Mouse (Mus musculus) forebrain, postnatal 0 days (tissue): ENCODE measurements around the gene Bco1. TPM values are rescaled to one million over a fixed set of nuclear protein-coding genes. Genes with fewer than 3 reads are reported as not detected.

Experiments used
- ATAC-seq: fragments of 200-750 bp; cut with Nextera tagmentation; 2 replicates; pipeline ENCODE4 v1.8.0; 2017; ENCODE audit warnings: mild to moderate bottlenecking, moderate library complexity
- DNase-seq: peaks from one replicate; pipeline ENCODE4 v3.0.0-alpha.2; 2015
- H3K27ac ChIP-seq: fragments of 300-500 bp; sonication (generic); 2 replicates; pipeline ENCODE4 v1.5.1; 2014; ENCODE audit warnings: low read depth, mild to moderate bottlenecking, antibody characterized with exemption, low read length, moderate library complexity, mixed read lengths
- H3K27me3 ChIP-seq: fragments of 300-500 bp; sonication (generic); 2 replicates; pipeline ENCODE4 v1.6.1; 2014; ENCODE audit warnings: mild to moderate bottlenecking, low read length, mixed read lengths; ENCODE audit not compliant: insufficient read depth
- H3K36me3 ChIP-seq: fragments of 300-500 bp; sonication (generic); 2 replicates; pipeline ENCODE4 v1.6.1; 2014; ENCODE audit warnings: mild to moderate bottlenecking, moderate library complexity; ENCODE audit not compliant: insufficient read depth
- H3K4me1 ChIP-seq: fragments of 300-500 bp; sonication (generic); 2 replicates; pipeline ENCODE4 v1.6.1; 2014; ENCODE audit warnings: antibody characterized with exemption; ENCODE audit not compliant: insufficient read depth
- H3K4me2 ChIP-seq: fragments of 300-500 bp; sonication (generic); 2 replicates; pipeline ENCODE4 v1.6.1; 2014; ENCODE audit warnings: low read depth, mild to moderate bottlenecking, moderate library complexity
- H3K4me3 ChIP-seq: fragments of 300-500 bp; sonication (generic); 2 replicates; pipeline ENCODE4 v1.5.1; 2014; ENCODE audit warnings: low read depth, low read length, mixed read lengths
- H3K9ac ChIP-seq: fragments of 300-500 bp; sonication (generic); 2 replicates; pipeline ENCODE4 v1.6.1; 2014; ENCODE audit warnings: mild to moderate bottlenecking
- H3K9me3 ChIP-seq: fragments of 300-500 bp; sonication (generic); 2 replicates; pipeline ENCODE4 v1.6.1; 2016; ENCODE audit warnings: low read length
- CTCF ChIP-seq: sonication (generic); IDR thresholded peaks from 2 replicates; pipeline ENCODE4 v1.5.1; 2016; ENCODE audit warnings: antibody characterized with exemption, control low read depth, low read depth
- WGBS: fragments of 180-500 bp; shearing (Covaris S2); extraction: QIAGEN DNeasy Blood & Tissue Kit; methylation state at CpG from one replicate; pipeline ENCODE4 v1.1.7; 2014; 5-methylcytosine and 5-hydroxymethylcytosine counted together
- polyA plus RNA-seq: library from polyadenylated mRNA; unstranded; fragments of >200 nt; fragmentation: Nextera tagmentation; extraction: Ambion mirVana; gene quantifications from 2 replicates; pipeline ENCODE4 v1.2.1, GENCODE M21; 2015
- total RNA-seq: library from RNA; depleted of rRNA; stranded (reverse); fragments of >200 nt; gene quantifications from 2 replicates; pipeline ENCODE4 v1.2.3, GENCODE M21; 2014

The Bco1 gene
- total and polyA plus RNA-seq, 2 experiments from 2014 or later = 0.31 TPM; not detected in 1

DNA sequence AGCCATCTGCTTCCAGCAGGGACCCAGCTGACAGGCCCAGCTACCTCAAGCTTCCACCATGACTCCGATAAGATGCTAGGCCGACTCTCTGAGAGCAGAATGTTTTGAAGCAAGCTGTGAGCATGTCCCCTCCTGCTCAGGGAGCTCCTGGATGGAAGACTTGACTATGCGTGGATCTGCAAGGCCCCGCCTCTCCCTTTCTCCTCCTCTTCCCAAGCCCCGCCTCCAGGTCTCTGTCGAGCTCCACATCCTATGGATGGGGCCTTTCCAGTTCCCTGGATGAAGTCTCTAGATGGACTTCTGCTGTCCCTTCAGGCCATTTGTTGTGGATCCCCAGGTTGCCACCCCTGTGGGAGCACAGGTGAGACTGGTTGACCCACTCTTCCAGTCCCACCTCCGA, 36.6 kb upstream of the Bco1 start:
- ATAC-seq = no peak
- 65% methylated on average over 7 of the region's 7 CpGs for WGBS

DNA sequence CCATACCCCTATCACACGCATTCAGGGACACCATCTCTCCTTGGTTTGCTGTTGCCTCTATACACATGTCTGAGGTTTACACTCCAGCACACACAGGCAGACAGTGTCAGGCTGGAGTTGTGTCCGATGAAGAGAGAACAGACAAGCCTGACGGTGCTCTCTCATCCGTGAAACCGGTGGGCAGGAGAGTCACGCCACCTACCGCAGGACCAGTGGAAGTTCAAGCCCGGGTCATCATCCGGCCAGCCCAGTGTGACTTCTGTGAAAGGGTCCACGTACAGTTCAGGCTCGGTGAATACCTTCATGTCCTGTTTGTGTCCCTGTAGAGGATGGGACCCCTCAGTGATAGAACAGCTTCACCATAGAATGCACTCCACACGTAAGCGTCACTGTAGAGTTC, 35.3 kb upstream of the Bco1 start:
- Histone ChIP-seq H3K4me1 (no peaks in the 10 kb centered on the region; the same call in 1 of the 2 replicates), H3K27me3 (no peaks in the 10 kb centered on the region), H3K9me3 (no peaks in the 10 kb centered on the region), H3K4me3 (no peak overlapping the region), H3K36me3 (no peaks in the 10 kb centered on the region), H3K27ac (no peak overlapping the region), H3K4me2 (no peak overlapping the region), H3K9ac (no peak overlapping the region)
- no peak for ATAC-seq
- DNase-seq = no peak
- 84% methylated on average over 13 of the region's 13 CpGs for WGBS
- TF ChIP-seq CTCF = no peak

More for the DNA sequence above, 36.6 kb upstream of the Bco1 start:
- no peaks in the 10 kb centered on the region for H3K36me3 ChIP-seq
- H3K9me3 ChIP-seq = no peaks in the 10 kb centered on the region
- H3K27ac ChIP-seq = no peak overlapping the region
- no peaks in the 10 kb centered on the region for H3K27me3 ChIP-seq
- no peaks in the 10 kb centered on the region; the same call in 1 of the 2 replicates for H3K4me1 ChIP-seq
- no peak overlapping the region for H3K9ac ChIP-seq
- TF ChIP-seq CTCF = no peak
- DNase-seq = no peak
- H3K4me3 ChIP-seq = no peak overlapping the region
- no peak overlapping the region for H3K4me2 ChIP-seq

DNA sequence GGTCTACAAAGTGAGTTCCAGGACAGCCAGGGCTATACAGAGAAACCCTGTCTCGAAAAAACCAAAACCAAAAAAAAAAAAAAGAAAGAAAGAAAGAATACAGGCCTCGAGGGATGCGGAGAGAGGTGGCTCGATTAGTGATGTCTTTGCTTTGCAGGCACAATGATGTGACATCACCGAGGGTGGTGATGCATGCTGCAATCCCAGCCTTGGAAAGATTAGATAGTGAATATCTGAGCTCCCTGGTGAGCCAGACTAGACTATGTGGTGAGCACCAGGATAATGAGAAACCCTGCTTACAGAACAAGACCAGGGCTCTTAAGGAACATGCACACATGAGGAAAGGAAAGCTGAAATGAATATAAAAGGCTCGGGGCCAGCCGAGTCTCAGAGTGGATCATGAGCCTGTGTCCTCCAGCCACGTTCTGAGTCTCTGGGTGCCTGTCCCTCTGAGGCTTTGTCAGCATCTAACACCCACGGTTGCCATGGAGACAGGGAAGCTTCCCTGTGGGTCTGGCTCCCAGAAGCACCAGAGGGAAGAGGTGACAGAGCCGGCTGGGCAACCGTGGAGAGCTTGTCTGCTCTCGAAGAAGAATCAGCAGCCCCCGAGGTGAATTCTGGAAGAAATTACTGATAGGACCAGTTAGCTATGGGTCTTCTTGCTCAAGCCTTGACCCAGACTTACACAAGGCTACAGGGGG, 34.3 kb upstream of the Bco1 start:
- Histone ChIP-seq H3K4me1 (no peaks in the 10 kb centered on the region; the same call in 1 of the 2 replicates), H3K4me2 (no peak overlapping the region), H3K9me3 (no peaks in the 10 kb centered on the region), H3K27ac (no peak overlapping the region), H3K36me3 (no peaks in the 10 kb centered on the region), H3K4me3 (no peak overlapping the region), H3K27me3 (no peaks in the 10 kb centered on the region), H3K9ac (no peak overlapping the region)
- ATAC-seq = peak; percentile 63
- WGBS = 59% methylated on average over 13 of the region's 13 CpGs
- DNase-seq = peak; percentile 51
- no peak for TF ChIP-seq CTCF

DNA sequence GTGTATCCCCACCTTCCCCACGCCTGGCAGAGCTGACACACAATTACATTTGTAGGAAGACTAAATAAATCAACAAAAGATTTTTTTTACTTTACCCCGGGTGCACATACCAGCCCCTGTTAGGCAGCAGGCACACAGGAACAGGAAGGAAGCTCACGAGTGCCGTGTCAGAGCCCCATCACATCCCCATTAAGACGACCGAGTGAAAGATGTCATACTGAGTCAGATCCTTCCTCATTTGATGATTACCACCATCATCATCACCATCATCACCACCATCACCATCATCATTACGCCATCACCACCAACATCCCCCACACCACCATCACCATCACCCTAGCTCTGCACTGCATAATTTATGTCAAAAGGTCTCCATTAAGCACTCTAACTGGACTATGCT, 28.7 kb upstream of the Bco1 start:
- Histone ChIP-seq H3K4me2 (no peak overlapping the region), H3K36me3 (no peaks in the 10 kb centered on the region), H3K27ac (no peak overlapping the region), H3K4me3 (no peak overlapping the region), H3K9me3 (no peaks in the 10 kb centered on the region), H3K9ac (no peak overlapping the region), H3K4me1 (no peaks in the 10 kb centered on the region), H3K27me3 (no peaks in the 10 kb centered on the region)
- TF ChIP-seq CTCF = no peak
- ATAC-seq = no peak
- 86% methylated on average over 7 of the region's 7 CpGs for WGBS
- DNase-seq = no peak

DNA sequence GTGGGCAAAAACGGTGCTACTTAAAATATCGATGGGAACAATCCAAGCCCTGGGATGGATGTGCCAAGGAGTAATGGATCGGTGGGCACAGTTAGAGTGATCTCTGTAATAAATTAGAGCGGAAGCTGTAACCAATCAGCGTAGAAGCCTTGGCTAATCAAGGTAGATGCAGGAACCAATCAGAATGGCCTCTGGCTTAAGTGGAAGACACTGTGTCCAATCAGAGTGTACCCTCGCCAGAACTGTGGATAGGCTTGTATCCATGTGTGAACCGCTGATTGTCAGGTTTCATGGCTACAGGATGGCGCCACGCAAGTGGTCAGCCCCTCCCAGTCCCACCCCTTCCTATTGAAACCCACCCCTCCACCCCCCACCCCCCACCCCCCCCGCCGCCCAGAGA, 28.3 kb upstream of the Bco1 start:
- Histone ChIP-seq H3K36me3 (no peaks in the 10 kb centered on the region), H3K9ac (no peak overlapping the region), H3K4me3 (no peak overlapping the region), H3K9me3 (no peaks in the 10 kb centered on the region), H3K27ac (no peak overlapping the region), H3K4me1 (no peaks in the 10 kb centered on the region), H3K27me3 (no peaks in the 10 kb centered on the region), H3K4me2 (no peak overlapping the region)
- no peak for TF ChIP-seq CTCF
- DNase-seq (no peak), ATAC-seq (no peak)
- 88% methylated on average over 11 of the region's 11 CpGs for WGBS

DNA sequence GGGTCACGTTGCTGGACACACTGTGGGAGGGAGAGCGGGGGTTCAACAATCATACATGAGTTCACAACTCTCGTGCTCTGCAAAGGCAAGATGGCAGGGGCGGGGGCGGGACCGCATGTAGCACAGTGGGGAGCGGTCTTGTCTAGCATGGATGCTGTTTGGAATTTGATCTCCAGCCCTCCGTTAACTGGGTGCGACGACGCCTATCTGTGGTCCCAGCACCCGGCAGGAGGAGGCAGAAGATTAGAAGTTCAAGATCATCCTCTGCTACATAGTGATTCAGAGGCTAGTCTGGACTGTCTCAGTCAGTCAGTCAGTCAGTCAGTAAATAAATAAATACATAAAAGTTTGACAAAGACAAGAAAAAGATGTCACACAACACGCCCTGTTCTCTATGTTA, 27.4 kb upstream of the Bco1 start:
- no peak for TF ChIP-seq CTCF
- ATAC-seq (no peak), DNase-seq (no peak)
- Histone ChIP-seq H3K36me3 (no peaks in the 10 kb centered on the region), H3K4me1 (no peaks in the 10 kb centered on the region), H3K27ac (no peak overlapping the region), H3K4me3 (no peak overlapping the region), H3K27me3 (no peaks in the 10 kb centered on the region), H3K4me2 (no peak overlapping the region), H3K9ac (no peak overlapping the region), H3K9me3 (no peaks in the 10 kb centered on the region)
- 80% methylated on average over 13 of the region's 13 CpGs for WGBS

DNA sequence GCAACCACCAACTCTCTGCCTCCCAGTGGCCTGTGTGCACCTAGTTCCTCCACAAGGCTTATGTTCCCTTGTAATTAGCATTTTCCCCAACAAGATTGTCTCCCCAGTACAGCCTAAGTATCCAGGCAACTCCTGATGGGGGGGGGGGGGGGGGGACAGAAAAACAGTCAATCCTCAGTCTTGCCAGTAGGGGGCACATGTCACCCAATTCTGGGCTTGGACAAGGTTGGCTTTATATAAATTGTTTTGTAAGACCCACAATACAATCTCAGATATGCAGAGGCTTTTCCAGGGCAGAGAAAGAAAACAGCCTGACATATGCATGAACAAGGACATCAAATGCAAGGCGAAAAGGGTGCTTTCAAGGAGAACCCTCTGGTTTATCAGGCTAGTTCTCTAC, 25.9 kb upstream of the Bco1 start:
- no peaks in the 10 kb centered on the region for H3K27me3 ChIP-seq
- peak; percentile 51; the same call in 1 of the 2 replicates for TF ChIP-seq CTCF
- no peak overlapping the region for H3K9ac ChIP-seq
- H3K27ac ChIP-seq = no peak overlapping the region
- no peaks in the 10 kb centered on the region for H3K4me1 ChIP-seq
- peak; percentile 47 for DNase-seq
- 81% methylated on average over 1 of the region's 1 CpGs for WGBS
- no peaks in the 10 kb centered on the region for H3K9me3 ChIP-seq
- no peaks in the 10 kb centered on the region for H3K36me3 ChIP-seq
- no peak for ATAC-seq
- H3K4me2 ChIP-seq = no peak overlapping the region
- no peak overlapping the region for H3K4me3 ChIP-seq
